Mouse (Mus musculus) embryonic facial prominence, embryonic 10.5 days (tissue): ENCODE measurements around the gene Cr2. TPM values are rescaled to one million over a fixed set of nuclear protein-coding genes. Genes with fewer than 3 reads are reported as not detected.
"Not testable (repeated sequence)": the region's sequence is repeated elsewhere in the genome, so short reads cannot be mapped to it uniquely, and the experiment has no call there.

Experiments
- DNase-seq: peaks from one replicate; pipeline ENCODE4 v3.0.0-alpha.2; 2017; ENCODE audit warnings: low spot score
- H3K27ac ChIP-seq: fragments of 300-500 bp; sonication (generic); replicated peaks from 2 replicates; pipeline ENCODE4 v1.5.1; 2016; ENCODE audit warnings: mild to moderate bottlenecking
- H3K27me3 ChIP-seq: fragments of 300-500 bp; sonication (generic); replicated peaks from 2 replicates; pipeline ENCODE4 v1.6.1; 2016; ENCODE audit warnings: low read depth, mild to moderate bottlenecking; ENCODE audit not compliant: poor library complexity, severe bottlenecking
- H3K36me3 ChIP-seq: fragments of 300-500 bp; sonication (generic); replicated peaks from 2 replicates; pipeline ENCODE4 v1.6.1; 2016; ENCODE audit warnings: mild to moderate bottlenecking, moderate library complexity
- H3K4me1 ChIP-seq: fragments of 300-500 bp; sonication (generic); 2 replicates; pipeline ENCODE4 v1.6.1; 2016
- H3K4me3 ChIP-seq: fragments of 300-500 bp; sonication (generic); 2 replicates; pipeline ENCODE4 v1.5.1; 2016; ENCODE audit warnings: mild to moderate bottlenecking, moderate library complexity
- H3K9me3 ChIP-seq: fragments of 300-500 bp; sonication (generic); 2 replicates; pipeline ENCODE4 v1.6.1; 2016; ENCODE audit warnings: mild to moderate bottlenecking
- WGBS: fragments of 180-500 bp; shearing (Covaris S2); methylation state at CpG from one replicate; pipeline ENCODE4 v1.1.7; 2016; 5-methylcytosine and 5-hydroxymethylcytosine counted together
- polyA plus RNA-seq: library from polyadenylated mRNA; unstranded; fragments of >200 nt; fragmentation: Nextera tagmentation; extraction: Ambion mirVana; gene quantifications from 2 replicates; pipeline ENCODE4 v1.2.1, GENCODE M21; 2016

Gene Cr2
- polyA plus RNA-seq, result 0.11 and 0.44 TPM in 2 replicates

GRCm38 (mm10) chr1:195175980-195176931 is at the start of gene Cr2:
Gene Cr2 (minus strand): TSS chr1:195176716.
- Histone ChIP-seq H3K27me3 (0 out of 2 replicates have a peak, but pooled peaks cover 7% of the 10 kb centered on the region), H3K36me3 (no peaks in the 10 kb centered on the region), H3K9me3 (no peaks in the 10 kb centered on the region), H3K4me3 (peak within 1 kb of the TSS; percentile 49), H3K27ac (no peak within 1 kb of the TSS; the same call in 1 of the 2 replicates), H3K4me1 (peaks cover 4% of the 10 kb centered on the region; the same call in 1 of the 2 replicates)
- DNase-seq, result peak; percentile 86
- 9% methylated on average over 20 of the region's 20 CpGs for WGBS

GRCm38 (mm10) chr1:195221781-195222180 is 45.3 kb upstream of the Cr2 start:
- no peak for DNase-seq
- 43% methylated on average over 2 of the region's 2 CpGs for WGBS
- Histone ChIP-seq H3K27me3 (no peaks in the 10 kb centered on the region), H3K4me1 (no peaks in the 10 kb centered on the region), H3K4me3 (no peak overlapping the region), H3K9me3 (no peaks in the 10 kb centered on the region), H3K36me3 (no peaks in the 10 kb centered on the region), H3K27ac (no peak overlapping the region)

GRCm38 (mm10) chr1:195212851-195213250 is 36.3 kb upstream of the Cr2 start:
- not testable (repeated sequence) for H3K27ac ChIP-seq, H3K4me3 ChIP-seq, DNase-seq, H3K27me3 ChIP-seq, H3K9me3 ChIP-seq, H3K4me1 ChIP-seq, H3K36me3 ChIP-seq
- WGBS, result 62% methylated on average over 19 of the region's 19 CpGs

- Histone ChIP-seq H3K27me3 (no peaks in the 10 kb centered on the region), H3K4me3 (no peak overlapping the region), H3K36me3 (no peaks in the 10 kb centered on the region), H3K27ac (no peak overlapping the region), H3K4me1 (no peaks in the 10 kb centered on the region), H3K9me3 (no peaks in the 10 kb centered on the region)
- no peak for DNase-seq
Observed at GRCm38 (mm10) chr1:195184746-195185145, 8.2 kb upstream of the Cr2 start.

GRCm38 (mm10) chr1:195164996-195165755 is 11.3 kb downstream of the Cr2 start:
- Histone ChIP-seq H3K36me3 (no peaks in the 10 kb centered on the region), H3K4me3 (no peak overlapping the region), H3K9me3 (no peaks in the 10 kb centered on the region), H3K27me3 (no peaks in the 10 kb centered on the region), H3K27ac (no peak overlapping the region), H3K4me1 (no peaks in the 10 kb centered on the region)
- 86% methylated on average over 9 of the region's 9 CpGs for WGBS
- no peak for DNase-seq

- H3K27ac ChIP-seq, result no peak overlapping the region
- H3K4me1 ChIP-seq, result peaks cover 3% of the 10 kb centered on the region; the same call in 1 of the 2 replicates
- peaks cover 18% of the 10 kb centered on the region for H3K36me3 ChIP-seq
- H3K9me3 ChIP-seq, result no peaks in the 10 kb centered on the region
- H3K4me3 ChIP-seq, result peak overlapping the region; percentile 70
- 69% methylated on average over 3 of the region's 3 CpGs for WGBS
- no peaks in the 10 kb centered on the region for H3K27me3 ChIP-seq
- no peak for DNase-seq
Observed at GRCm38 (mm10) chr1:195132070-195132469, 44.4 kb downstream of the Cr2 start.

GRCm38 (mm10) chr1:195131675-195132015 is 44.9 kb downstream of the Cr2 start:
- Histone ChIP-seq H3K4me1 (peaks cover 3% of the 10 kb centered on the region; the same call in 1 of the 2 replicates), H3K27ac (peak overlapping the region; percentile 96), H3K4me3 (peak overlapping the region; percentile 70), H3K36me3 (peaks cover 22% of the 10 kb centered on the region), H3K9me3 (no peaks in the 10 kb centered on the region), H3K27me3 (no peaks in the 10 kb centered on the region)
- no peak for DNase-seq
- WGBS, result 29% methylated on average over 4 of the region's 4 CpGs

- peak within 1 kb of the TSS; percentile 70 for H3K4me3 ChIP-seq
- no peaks in the 10 kb centered on the region for H3K27me3 ChIP-seq
- WGBS, result under 1% methylated on average over 31 of the region's 31 CpGs
Observed at GRCm38 (mm10) chr1:195130953-195131674, 45.4 kb downstream of the Cr2 start, which contains the start of gene Cr1l. Gene Cr1l (minus strand): TSS chr1:195131586.

GRCm38 (mm10) chr1:195130479-195130878 is 46.0 kb downstream of the Cr2 start:
- Histone ChIP-seq H3K9me3 (no peaks in the 10 kb centered on the region), H3K27ac (peak overlapping the region; percentile 96), H3K27me3 (no peaks in the 10 kb centered on the region), H3K4me3 (peak overlapping the region; percentile 70), H3K4me1 (peaks cover 3% of the 10 kb centered on the region; the same call in 1 of the 2 replicates), H3K36me3 (peaks cover 27% of the 10 kb centered on the region)
- WGBS, result 26% methylated on average over 2 of the region's 2 CpGs
- DNase-seq, result no peak

More at GRCm38 (mm10) chr1:195130953-195131674, 45.4 kb downstream of the Cr2 start, which contains the start of gene Cr1l:
- Histone ChIP-seq H3K4me1 (peaks cover 3% of the 10 kb centered on the region; the same call in 1 of the 2 replicates), H3K9me3 (no peaks in the 10 kb centered on the region), H3K36me3 (peaks cover 22% of the 10 kb centered on the region), H3K27ac (peak within 1 kb of the TSS; percentile 96)
- DNase-seq, result peak; percentile 91

GRCm38 (mm10) chr1:195129867-195130266 is 46.6 kb downstream of the Cr2 start:
- H3K36me3 ChIP-seq, result peaks cover 31% of the 10 kb centered on the region
- peak overlapping the region; percentile 70 for H3K4me3 ChIP-seq
- no peaks in the 10 kb centered on the region for H3K9me3 ChIP-seq
- H3K27ac ChIP-seq, result no peak overlapping the region
- WGBS, result 82% methylated on average over 1 of the region's 1 CpGs
- H3K27me3 ChIP-seq, result no peaks in the 10 kb centered on the region
- no peak for DNase-seq
- H3K4me1 ChIP-seq, result peaks cover 3% of the 10 kb centered on the region; the same call in 1 of the 2 replicates

GRCm38 (mm10) chr1:195114414-195114813 is 62.1 kb downstream of the Cr2 start:
- Histone ChIP-seq H3K36me3 (peaks cover 60% of the 10 kb centered on the region), H3K4me1 (no peaks in the 10 kb centered on the region), H3K4me3 (no peak overlapping the region), H3K27me3 (no peaks in the 10 kb centered on the region), H3K27ac (no peak overlapping the region), H3K9me3 (no peaks in the 10 kb centered on the region)
- WGBS, result 94% methylated on average over 1 of the region's 1 CpGs
- no peak for DNase-seq

GRCm38 (mm10) chr1:195113621-195114020 is 62.9 kb downstream of the Cr2 start:
- H3K27me3 ChIP-seq, result no peaks in the 10 kb centered on the region
- H3K27ac ChIP-seq, result no peak overlapping the region
- peaks cover 60% of the 10 kb centered on the region for H3K36me3 ChIP-seq
- H3K4me3 ChIP-seq, result no peak overlapping the region
- H3K4me1 ChIP-seq, result no peaks in the 10 kb centered on the region
- WGBS, result 88% methylated on average over 4 of the region's 4 CpGs
- no peaks in the 10 kb centered on the region for H3K9me3 ChIP-seq
- DNase-seq, result no peak
